Mouse (Mus musculus): ENCODE measurements around the gene Ppil4. TPM values are rescaled to one million over a fixed set of nuclear protein-coding genes. Genes with fewer than 3 reads are reported as not detected.
A peak's percentile ranks its signal among the peaks of the same experiment; 100 is the strongest.
"Not testable (repeated sequence)": the region's sequence is repeated elsewhere in the genome, so short reads cannot be mapped to it uniquely, and the experiment has no call there.

Gene Ppil4
- total RNA-seq (2014; rRNA removed; ENCODE audit: low replicate concordance) (13.7 and 14.7 TPM in 2 replicates), polyA plus RNA-seq (2015; fragmentation: Nextera tagmentation; extraction: Ambion mirVana) (24.2 and 24.9 TPM in 2 replicates)

GRCm38 (mm10) chr10:7792751-7793385, at the start of gene Ppil4, which contains the start of gene Ginm1:
Gene Ppil4 (plus strand): TSS chr10:7792891.
Gene Ginm1 (minus strand): TSS chr10:7792824.
- H3K36me3 ChIP-seq (replicated peaks; ENCODE audit: control insufficient read depth, insufficient read depth, low read length), result peaks cover 27% of the 10 kb centered on the region
- peak within 1 kb of the TSS; percentile 72 for H3K4me2 ChIP-seq (ENCODE audit: low read depth, low read length)
- peak; percentile 96 for ATAC-seq (ENCODE audit: insufficient read depth, low read depth)
- H3K4me1 ChIP-seq (ENCODE audit: control insufficient read depth, insufficient read depth), result peaks cover 10% of the 10 kb centered on the region
- peak within 1 kb of the TSS; percentile 68 for H3K27ac ChIP-seq (ENCODE audit: low read depth)
- peak within 1 kb of the TSS; percentile 83 for H3K9ac ChIP-seq (replicated peaks; ENCODE audit: low read depth, low read length)
- WGBS, result under 1% methylated on average over 52 of the region's 52 CpGs
- no peak for TF ChIP-seq EP300 (IDR thresholded peaks at IDR 0.05; ENCODE audit: low read depth)
- TF ChIP-seq CTCF (IDR thresholded peaks at IDR 0.05; ENCODE audit: low read depth), result no peak
- peak within 1 kb of the TSS; percentile 70 for H3K4me3 ChIP-seq (ENCODE audit: low read depth, low read length)
- DNase-seq (ENCODE audit: low spot score), result peak; percentile 90
- no peaks in the 10 kb centered on the region for H3K27me3 ChIP-seq (ENCODE audit: control insufficient read depth, insufficient read depth, low read length)
- no peaks in the 10 kb centered on the region for H3K9me3 ChIP-seq (replicated peaks; ENCODE audit: control insufficient read depth, low read length)

- H3K9me3 ChIP-seq (replicated peaks; ENCODE audit: control insufficient read depth, low read length); ATAC-seq (ENCODE audit: insufficient read depth, low read depth); H3K4me3 ChIP-seq (ENCODE audit: low read depth, low read length); H3K27me3 ChIP-seq (ENCODE audit: control insufficient read depth, insufficient read depth, low read length); H3K9ac ChIP-seq (replicated peaks; ENCODE audit: low read depth, low read length); H3K4me2 ChIP-seq (ENCODE audit: low read depth, low read length); DNase-seq (ENCODE audit: low spot score); H3K4me1 ChIP-seq (ENCODE audit: control insufficient read depth, insufficient read depth); H3K27ac ChIP-seq (ENCODE audit: low read depth): not testable (repeated sequence)
- H3K36me3 ChIP-seq (replicated peaks; ENCODE audit: control insufficient read depth, insufficient read depth, low read length), result peaks cover 49% of the 10 kb centered on the region
- 97% methylated on average over 6 of the region's 6 CpGs for WGBS
These were observed 47.2 kb upstream of the Ppil4 start for GRCm38 (mm10) chr10:7745528-7745927.

GRCm38 (mm10) chr10:7748752-7749151, 43.9 kb upstream of the Ppil4 start:
- H3K9ac ChIP-seq (replicated peaks; ENCODE audit: low read depth, low read length), result no peak overlapping the region
- DNase-seq (ENCODE audit: low spot score), result no peak
- TF ChIP-seq EP300 (IDR thresholded peaks at IDR 0.05; ENCODE audit: low read depth) (no peak), CTCF (IDR thresholded peaks at IDR 0.05; ENCODE audit: low read depth) (no peak)
- H3K4me2 ChIP-seq (ENCODE audit: low read depth, low read length), result no peak overlapping the region
- H3K9me3 ChIP-seq (replicated peaks; ENCODE audit: control insufficient read depth, low read length), result no peaks in the 10 kb centered on the region
- no peak overlapping the region for H3K27ac ChIP-seq (ENCODE audit: low read depth)
- no peaks in the 10 kb centered on the region for H3K4me1 ChIP-seq (ENCODE audit: control insufficient read depth, insufficient read depth)
- 81% methylated on average over 6 of the region's 6 CpGs for WGBS
- H3K36me3 ChIP-seq (replicated peaks; ENCODE audit: control insufficient read depth, insufficient read depth, low read length), result peaks cover 60% of the 10 kb centered on the region
- no peaks in the 10 kb centered on the region for H3K27me3 ChIP-seq (ENCODE audit: control insufficient read depth, insufficient read depth, low read length)
- H3K4me3 ChIP-seq (ENCODE audit: low read depth, low read length), result no peak overlapping the region
- no peak; the same call in 1 of the 2 replicates for ATAC-seq (ENCODE audit: insufficient read depth, low read depth)

- no peaks in the 10 kb centered on the region for H3K4me1 ChIP-seq (ENCODE audit: control insufficient read depth, insufficient read depth)
- H3K9me3 ChIP-seq (replicated peaks; ENCODE audit: control insufficient read depth, low read length), result no peaks in the 10 kb centered on the region
- no peak for TF ChIP-seq EP300 (IDR thresholded peaks at IDR 0.05; ENCODE audit: low read depth)
- TF ChIP-seq CTCF (IDR thresholded peaks at IDR 0.05; ENCODE audit: low read depth), result no peak
- H3K9ac ChIP-seq (replicated peaks; ENCODE audit: low read depth, low read length), result no peak overlapping the region
- H3K27me3 ChIP-seq (ENCODE audit: control insufficient read depth, insufficient read depth, low read length), result no peaks in the 10 kb centered on the region
- DNase-seq (ENCODE audit: low spot score) (no peak), ATAC-seq (ENCODE audit: insufficient read depth, low read depth) (no peak)
- no peak overlapping the region for H3K4me3 ChIP-seq (ENCODE audit: low read depth, low read length)
- no peak overlapping the region for H3K27ac ChIP-seq (ENCODE audit: low read depth)
- no peak overlapping the region for H3K4me2 ChIP-seq (ENCODE audit: low read depth, low read length)
- WGBS, result 77% methylated on average over 2 of the region's 2 CpGs
- peaks cover 76% of the 10 kb centered on the region for H3K36me3 ChIP-seq (replicated peaks; ENCODE audit: control insufficient read depth, insufficient read depth, low read length)
These were observed 35.1 kb upstream of the Ppil4 start for GRCm38 (mm10) chr10:7757544-7757943.

- Histone ChIP-seq H3K4me2 (ENCODE audit: low read depth, low read length) (no peak overlapping the region), H3K27me3 (ENCODE audit: control insufficient read depth, insufficient read depth, low read length) (no peaks in the 10 kb centered on the region), H3K9ac (replicated peaks; ENCODE audit: low read depth, low read length) (no peak overlapping the region), H3K4me3 (ENCODE audit: low read depth, low read length) (no peak overlapping the region), H3K36me3 (replicated peaks; ENCODE audit: control insufficient read depth, insufficient read depth, low read length) (peaks cover 84% of the 10 kb centered on the region), H3K4me1 (ENCODE audit: control insufficient read depth, insufficient read depth) (no peaks in the 10 kb centered on the region), H3K9me3 (replicated peaks; ENCODE audit: control insufficient read depth, low read length) (no peaks in the 10 kb centered on the region), H3K27ac (ENCODE audit: low read depth) (no peak overlapping the region)
- TF ChIP-seq CTCF (IDR thresholded peaks at IDR 0.05; ENCODE audit: low read depth), result no peak
- no peak for TF ChIP-seq EP300 (IDR thresholded peaks at IDR 0.05; ENCODE audit: low read depth)
- DNase-seq (ENCODE audit: low spot score) (no peak), ATAC-seq (ENCODE audit: insufficient read depth, low read depth) (no peak)
- WGBS, result 89% methylated on average over 4 of the region's 4 CpGs
These were observed 20.3 kb upstream of the Ppil4 start for GRCm38 (mm10) chr10:7772346-7772745.

- no peak for DNase-seq (ENCODE audit: low spot score)
- ATAC-seq (ENCODE audit: insufficient read depth, low read depth), result no peak
- H3K36me3 ChIP-seq (replicated peaks; ENCODE audit: control insufficient read depth, insufficient read depth, low read length), result peaks cover 87% of the 10 kb centered on the region
These were observed 19.9 kb upstream of the Ppil4 start for GRCm38 (mm10) chr10:7772769-7773168.

More at GRCm38 (mm10) chr10:7772769-7773168, 19.9 kb upstream of the Ppil4 start:
- Histone ChIP-seq H3K9ac (replicated peaks; ENCODE audit: low read depth, low read length) (no peak overlapping the region), H3K4me3 (ENCODE audit: low read depth, low read length) (no peak overlapping the region), H3K4me2 (ENCODE audit: low read depth, low read length) (no peak overlapping the region), H3K9me3 (replicated peaks; ENCODE audit: control insufficient read depth, low read length) (no peaks in the 10 kb centered on the region), H3K27me3 (ENCODE audit: control insufficient read depth, insufficient read depth, low read length) (no peaks in the 10 kb centered on the region), H3K27ac (ENCODE audit: low read depth) (no peak overlapping the region), H3K4me1 (ENCODE audit: control insufficient read depth, insufficient read depth) (no peaks in the 10 kb centered on the region)
- 71% methylated on average over 1 of the region's 1 CpGs for WGBS
- no peak for TF ChIP-seq EP300 (IDR thresholded peaks at IDR 0.05; ENCODE audit: low read depth)

Measured in heart, postnatal 0 days (tissue).